Mouse (Mus musculus) skeletal muscle tissue, adult 2 months (tissue): ENCODE data around the gene Nav2.

Experiments
- DNase-seq: peaks from one replicate; pipeline ENCODE4 v3.0.0-alpha.2; 2012; ENCODE audit warnings: low read depth, low spot score

The Nav2 gene

GRCm38 (mm10) chr7:48934816-48935215 lies 26.3 kb downstream of the Nav2 start:
- DNase-seq, result no peak

DNA sequence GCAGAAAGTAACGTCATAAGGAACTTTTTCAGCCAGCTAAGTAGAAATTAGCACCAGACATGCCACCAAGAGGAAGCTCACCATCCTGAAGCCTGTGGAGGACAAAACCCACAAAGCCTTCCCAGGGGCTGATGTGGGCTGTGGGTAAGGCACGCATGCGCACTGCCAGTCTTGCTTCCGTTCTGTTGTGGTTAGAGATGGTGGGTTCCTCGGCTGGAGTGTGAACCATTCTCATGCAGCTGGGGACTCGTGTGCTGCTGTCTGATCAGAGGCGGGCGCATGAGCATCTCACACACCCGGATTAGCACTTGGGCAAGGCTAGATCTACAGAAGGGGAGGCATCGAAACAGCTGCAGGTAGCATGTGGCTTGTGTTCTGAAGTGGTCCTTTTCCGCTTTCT lies 29.0 kb downstream of the Nav2 start:
- peak; percentile 4 for DNase-seq

- DNase-seq, result no peak
Measured at GRCm38 (mm10) chr7:48938190-48938589, 29.7 kb downstream of the Nav2 start.

DNA sequence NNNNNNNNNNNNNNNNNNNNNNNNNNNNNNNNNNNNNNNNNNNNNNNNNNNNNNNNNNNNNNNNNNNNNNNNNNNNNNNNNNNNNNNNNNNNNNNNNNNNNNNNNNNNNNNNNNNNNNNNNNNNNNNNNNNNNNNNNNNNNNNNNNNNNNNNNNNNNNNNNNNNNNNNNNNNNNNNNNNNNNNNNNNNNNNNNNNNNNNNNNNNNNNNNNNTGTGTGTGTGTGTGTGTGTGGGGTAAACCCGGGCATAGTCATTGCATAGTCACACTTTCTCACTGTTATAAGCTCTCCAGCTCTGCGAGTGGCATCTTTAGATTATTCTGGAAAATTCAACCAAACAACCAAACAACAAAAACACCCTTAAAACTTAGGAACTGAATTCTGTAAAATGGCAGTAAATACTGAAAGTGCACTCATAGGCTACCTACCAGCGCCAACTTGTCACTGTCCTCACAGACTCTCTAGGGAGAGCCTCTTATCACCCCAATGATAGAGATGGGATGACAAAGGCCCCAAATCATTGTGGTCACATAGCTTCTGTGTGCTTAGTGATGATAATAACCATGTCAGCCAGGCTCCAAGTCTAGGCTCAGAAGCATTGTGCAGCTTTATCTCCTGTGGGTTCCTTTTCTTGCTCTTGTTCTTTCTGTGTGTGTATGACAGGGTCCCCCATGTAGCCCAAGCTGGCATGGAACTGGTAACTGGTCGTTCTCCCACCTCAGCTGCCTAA lies 40.0 kb downstream of the Nav2 start:
- DNase-seq, result no peak

GRCm38 (mm10) chr7:48954501-48954900 lies 46.0 kb downstream of the Nav2 start:
- no peak for DNase-seq

DNA sequence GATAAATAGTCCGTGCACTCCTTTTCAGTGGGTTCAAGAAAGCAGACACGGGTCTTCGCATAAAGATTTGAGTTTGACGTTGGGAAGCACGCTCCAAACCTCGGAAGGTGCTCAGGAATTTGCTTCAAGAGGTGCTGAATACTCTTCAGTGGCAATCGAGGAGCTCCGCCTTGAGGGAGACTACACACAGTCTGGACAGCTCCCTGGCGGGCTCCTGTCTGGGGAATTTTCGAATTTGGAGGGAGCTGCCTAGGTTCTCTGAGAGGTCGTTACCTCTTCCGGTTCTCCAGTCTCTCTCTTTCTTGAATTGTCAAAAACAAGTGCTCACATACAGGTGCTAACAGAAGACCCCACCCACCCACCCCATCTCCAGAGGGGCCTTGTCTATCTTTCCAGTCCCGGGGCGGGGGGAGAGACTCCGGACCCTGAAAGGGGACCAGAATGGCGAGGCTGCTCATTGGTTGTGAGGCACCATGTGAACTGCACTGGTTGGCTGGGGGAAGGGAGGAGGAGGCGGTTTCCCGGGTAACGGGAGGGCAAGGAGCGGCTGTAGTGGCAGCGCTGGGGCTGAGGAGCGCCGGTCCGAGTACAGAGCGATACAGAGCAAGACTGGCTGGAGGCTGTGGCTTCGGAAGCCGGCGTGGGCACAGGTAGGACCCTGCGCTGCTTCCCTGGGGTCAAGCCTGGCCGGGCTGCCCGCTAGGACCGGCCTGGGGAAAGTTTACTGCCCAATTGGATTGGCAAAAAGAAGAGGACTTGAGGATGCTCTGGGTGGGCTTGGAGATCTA lies 50.2 kb downstream of the Nav2 start:
- DNase-seq, result no peak

- DNase-seq, result no peak
Measured at GRCm38 (mm10) chr7:48959316-48959661, 50.8 kb downstream of the Nav2 start.

DNA sequence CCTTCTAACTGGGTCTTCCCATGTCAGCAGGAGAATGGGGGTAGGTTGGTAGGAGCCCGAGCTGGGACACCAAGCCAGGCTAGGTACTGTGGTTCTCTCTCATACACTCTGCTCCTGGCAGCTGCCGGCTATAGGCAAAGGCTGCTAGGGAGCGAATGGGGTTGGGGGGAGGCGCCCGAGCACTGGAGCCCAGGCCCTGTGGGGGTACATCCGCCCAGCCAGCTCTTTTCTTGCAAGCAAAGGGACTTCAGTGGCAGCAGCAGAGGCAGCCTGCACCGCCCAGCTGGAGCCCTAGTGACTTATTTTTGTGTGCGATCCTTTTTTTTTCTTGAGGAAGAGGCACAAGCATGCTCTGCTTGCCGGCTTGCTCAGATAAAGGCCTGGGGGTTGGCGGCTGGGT lies 51.6 kb downstream of the Nav2 start:
- DNase-seq, result no peak

- no peak for DNase-seq
Measured at GRCm38 (mm10) chr7:48961501-48961900, 53.0 kb downstream of the Nav2 start.

GRCm38 (mm10) chr7:48961935-48962334 lies 53.4 kb downstream of the Nav2 start:
- DNase-seq, result no peak

GRCm38 (mm10) chr7:48963112-48963511 lies 54.6 kb downstream of the Nav2 start:
- DNase-seq, result no peak

DNA sequence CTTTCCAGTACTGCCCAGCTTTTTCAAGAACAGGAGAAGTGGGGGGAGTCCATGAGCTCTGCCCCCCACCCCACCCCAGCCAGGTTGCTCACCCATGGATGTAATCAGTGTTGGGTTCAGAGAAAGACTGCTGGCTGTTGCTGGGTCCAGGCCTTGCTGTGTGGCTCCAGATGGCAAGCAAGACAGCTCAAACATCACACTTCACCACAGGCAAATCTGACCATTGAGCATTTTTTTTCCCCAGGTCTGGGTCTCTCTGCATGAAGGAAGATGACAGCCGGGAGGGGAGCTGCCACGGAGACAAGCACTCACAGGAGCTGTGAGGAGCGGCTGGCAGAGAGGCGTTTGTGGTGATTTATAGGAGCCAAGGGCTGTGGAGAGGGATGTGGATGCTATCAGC lies 55.0 kb downstream of the Nav2 start:
- no peak for DNase-seq

DNA sequence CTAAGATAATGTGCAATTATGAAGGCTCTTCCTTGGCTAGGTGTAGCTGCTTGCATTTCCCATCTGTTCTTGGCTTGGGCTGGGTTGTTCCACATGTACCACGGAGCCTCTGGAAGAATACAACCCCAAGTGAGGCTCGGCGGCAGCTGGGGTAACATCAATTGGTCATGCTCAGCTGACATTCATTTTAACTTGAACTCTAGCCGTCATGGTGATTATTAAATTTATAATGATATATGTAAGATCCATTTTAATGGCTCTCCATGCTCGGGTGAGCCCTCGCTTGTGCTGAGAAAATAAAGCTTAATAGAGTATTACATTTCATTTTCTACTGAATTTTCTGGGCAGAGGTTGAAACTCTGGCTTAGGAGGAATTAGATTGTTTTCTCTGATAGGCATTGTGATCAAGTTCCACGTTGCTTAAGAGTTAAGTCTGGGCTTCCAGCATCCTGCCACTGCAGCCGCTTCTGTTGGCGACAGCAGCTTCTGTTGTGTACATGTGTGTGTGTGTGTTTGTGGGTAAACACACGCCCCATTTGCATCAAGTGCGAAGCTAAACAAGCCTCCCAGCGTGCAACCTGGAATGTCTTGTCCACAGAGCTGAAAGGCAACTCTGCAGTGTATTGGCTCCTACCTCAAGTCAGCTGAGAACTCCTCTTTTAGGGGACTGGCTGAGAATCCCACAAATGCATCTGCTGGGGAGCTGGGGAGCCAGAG lies 57.4 kb downstream of the Nav2 start:
- DNase-seq, result no peak

DNA sequence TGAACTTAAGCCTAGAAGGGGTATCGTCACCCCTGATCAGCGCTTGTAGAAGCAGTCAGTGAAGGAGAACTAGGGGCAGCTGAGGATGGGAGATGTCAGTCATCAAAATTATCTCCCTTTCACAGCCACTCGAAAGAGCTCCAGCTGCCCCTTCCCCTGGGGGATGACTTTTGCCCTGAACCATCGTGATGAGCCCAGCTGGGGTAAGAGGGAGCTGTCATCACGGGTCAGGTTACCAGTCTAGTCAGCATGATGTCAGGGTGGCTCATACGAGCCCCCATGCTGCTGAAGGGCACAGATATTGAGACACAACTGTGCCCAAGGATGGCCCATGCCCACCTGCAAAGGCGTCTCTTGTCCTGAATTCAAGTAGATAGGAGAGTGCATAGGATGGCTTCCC lies 72.5 kb downstream of the Nav2 start:
- no peak for DNase-seq

GRCm38 (mm10) chr7:48981814-48982213 lies 73.3 kb downstream of the Nav2 start:
- no peak for DNase-seq

DNA sequence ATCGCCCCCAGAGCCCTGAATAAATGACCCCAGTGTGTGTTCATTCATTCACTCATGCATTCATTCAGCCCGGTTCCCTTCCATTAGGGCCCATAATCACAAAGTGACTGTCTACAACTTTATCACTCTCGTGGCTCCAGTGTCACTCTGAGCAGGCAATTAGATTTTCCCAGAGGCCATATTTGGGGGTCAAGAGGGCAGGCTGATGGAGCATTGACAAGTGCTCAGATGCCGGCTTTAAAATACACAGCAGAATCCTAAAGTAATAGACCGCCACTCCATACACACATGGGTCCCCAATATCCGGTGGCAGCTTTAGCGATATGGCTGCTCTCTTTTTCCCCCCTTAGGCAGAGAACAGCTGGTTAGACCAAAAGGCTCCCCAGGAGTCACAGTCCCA lies 74.1 kb downstream of the Nav2 start:
- DNase-seq, result no peak

GRCm38 (mm10) chr7:48991911-48992552 lies 83.5 kb downstream of the Nav2 start:
- DNase-seq, result no peak

- DNase-seq, result no peak
Measured at GRCm38 (mm10) chr7:48995171-48995570, 86.7 kb downstream of the Nav2 start.

- DNase-seq, result no peak
Measured at GRCm38 (mm10) chr7:48995701-48996100, 87.2 kb downstream of the Nav2 start.

GRCm38 (mm10) chr7:48996829-48997228 lies 88.3 kb downstream of the Nav2 start:
- no peak for DNase-seq

- no peak for DNase-seq
Measured at GRCm38 (mm10) chr7:48998097-48998496, 89.6 kb downstream of the Nav2 start.

GRCm38 (mm10) chr7:48998595-48998994 lies 90.1 kb downstream of the Nav2 start:
- DNase-seq, result no peak
